8 mouse cellular contexts compared by ENCODE assay signal in the genomic region with DNA sequence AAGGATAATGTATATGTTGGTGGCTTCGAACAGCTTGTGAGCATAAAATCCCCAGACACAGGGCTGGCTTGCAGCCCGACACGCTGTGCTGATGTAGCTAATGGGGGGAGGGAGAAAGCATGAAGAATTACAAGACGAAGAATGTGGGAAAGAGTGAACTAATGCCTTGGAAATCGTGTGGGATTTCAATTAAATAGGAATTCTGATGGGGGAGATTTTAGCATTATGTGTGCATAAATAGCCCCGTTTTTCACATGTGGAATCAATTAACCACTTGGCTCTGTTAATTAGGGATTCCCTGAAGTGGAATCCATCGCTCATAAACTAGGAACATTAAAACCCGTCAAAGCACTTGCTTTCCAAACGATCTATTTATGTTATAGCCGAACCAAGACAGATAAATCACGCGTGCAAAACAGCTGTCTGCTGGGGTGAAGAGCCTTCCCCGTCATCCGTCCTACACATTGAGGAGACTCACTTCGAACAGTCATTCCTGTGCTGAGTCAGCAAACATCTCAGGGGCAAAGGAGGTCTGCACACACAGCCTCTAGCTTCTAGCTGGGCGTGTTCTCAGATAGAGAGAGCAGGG.
DNase-seq lines count a peak whose midpoint lies in the region; ATAC-seq lines count a peak whose summit lies in the region.
"Had no signal": no experiment of that assay in that cellular context is flagged by ENCODE, and none has a peak within 500 bp of the region (broad histone marks: within the 10 kb centered on the region; RNA-seq: fewer than 3 reads in every experiment).

No protein-coding gene starts in this region.

- H3K9ac ChIP-seq in embryonic facial prominence, embryonic 14.5 days (ENCODE audit: low read depth, low read length): no peak overlapping the region
- H3K9ac ChIP-seq: liver, embryonic 14.5 days had no signal

- no peaks in the 10 kb centered on the region for H3K27me3 ChIP-seq in embryonic facial prominence, embryonic 14.5 days (replicated peaks; ENCODE audit: control insufficient read depth, insufficient read depth, low read length)

- ATAC-seq in embryonic facial prominence, embryonic 14.5 days (ENCODE audit: low read depth): peak; percentile 75; the same call in 1 of the 2 replicates
- ATAC-seq in erythroid progenitor cell, adult 5-6 weeks (replicated peaks; ENCODE audit: low FRiP score, poor library complexity, severe bottlenecking): no peak

- no peak overlapping the region for H3K27ac ChIP-seq in embryonic facial prominence, embryonic 14.5 days (replicated peaks; ENCODE audit: low read depth, low read length)
- H3K27ac ChIP-seq: liver, embryonic 14.5 days had no signal

- H3K4me1 ChIP-seq in embryonic facial prominence, embryonic 14.5 days (ENCODE audit: control insufficient read depth, insufficient read depth, low read length): peaks cover 8% of the 10 kb centered on the region

- H3K4me2 ChIP-seq in embryonic facial prominence, embryonic 14.5 days (ENCODE audit: low read depth, low read length): peak overlapping the region; percentile 35

- DNase-seq in left cerebral cortex, postnatal 4 days: peak; percentile 8
- DNase-seq in left cerebral cortex, adult 9 months (ENCODE audit: low spot score in 2 of 2): no peak
- peak; percentile 39 for DNase-seq in embryo, embryonic 10 days (ENCODE audit: low spot score)
- DNase-seq in embryonic facial prominence, embryonic 14.5 days (ENCODE audit: low spot score): peak; percentile 89
- DNase-seq in mesoderm, embryonic 11.5 days (ENCODE audit: low read depth, low spot score): peak; percentile 77
- no peak for DNase-seq in adrenal gland, postnatal 4 days (ENCODE audit: low spot score in 2 of 2)

- no peaks in the 10 kb centered on the region; the same call in 1 of the 2 replicates for H3K9me3 ChIP-seq in embryonic facial prominence, embryonic 14.5 days (ENCODE audit: control insufficient read depth, low read length)

- no peak overlapping the region for H3K4me3 ChIP-seq in embryonic facial prominence, embryonic 14.5 days (ENCODE audit: low read depth, low read length)

- intact Hi-C loops in left cerebral cortex, postnatal 4 days (cut with DNase I): no loop called here

- H3K36me3 ChIP-seq in embryonic facial prominence, embryonic 14.5 days (ENCODE audit: control insufficient read depth, insufficient read depth, low read length): no peaks in the 10 kb centered on the region

- whole genome bisulfite sequencing in embryonic facial prominence, embryonic 14.5 days: 31% methylated on average over 16 of the region's 16 CpGs

Comparison
In these comparisons a context has a peak if more than half of its experiments do, and no peak if none do; other contexts are left out.
1. DNase-seq: peak in left cerebral cortex, postnatal 4 days (single experiment), embryo, embryonic 10 days (single experiment), embryonic facial prominence, embryonic 14.5 days (single experiment) and mesoderm, embryonic 11.5 days (single experiment); none in left cerebral cortex, adult 9 months (0 of 2) and adrenal gland, postnatal 4 days (0 of 2).